Mouse (Mus musculus): ENCODE measurements around the gene Cdk19. TPM values are rescaled to one million over a fixed set of nuclear protein-coding genes. Genes with fewer than 3 reads are reported as not detected.
A peak's percentile ranks its signal among the peaks of the same experiment; 100 is the strongest.

Gene Cdk19
- polyA plus RNA-seq, 1 experiment from 2014 or later, result 15.7 TPM

GRCm38 (mm10) chr10:40489086-40489796, 149.9 kb downstream of the Cdk19 start:
- ATAC-seq (ENCODE audit: low read depth), result no peak
- H3K4me1 ChIP-seq (ENCODE audit: control insufficient read depth, insufficient read depth, low read length), result no peaks in the 10 kb centered on the region
- H3K9me3 ChIP-seq (ENCODE audit: control insufficient read depth, low read length), result no peaks in the 10 kb centered on the region; the same call in 1 of the 2 replicates
- no peak overlapping the region for H3K27ac ChIP-seq (ENCODE audit: low read depth, low read length)
- H3K4me2 ChIP-seq (ENCODE audit: low read depth, low read length), result no peak overlapping the region
- H3K36me3 ChIP-seq (ENCODE audit: control insufficient read depth, insufficient read depth, low read length), result no peaks in the 10 kb centered on the region
- H3K9ac ChIP-seq (replicated peaks; ENCODE audit: low read depth, low read length), result no peak overlapping the region
- no peaks in the 10 kb centered on the region for H3K27me3 ChIP-seq (ENCODE audit: control insufficient read depth, insufficient read depth, low read length)
- 88% methylated on average over 6 of the region's 6 CpGs for WGBS
- no peak overlapping the region for H3K4me3 ChIP-seq (ENCODE audit: low read depth, low read length)

GRCm38 (mm10) chr10:40491131-40491530, 151.8 kb downstream of the Cdk19 start:
- H3K36me3 ChIP-seq (ENCODE audit: control insufficient read depth, insufficient read depth, low read length), result no peaks in the 10 kb centered on the region
- H3K27ac ChIP-seq (ENCODE audit: low read depth, low read length), result no peak overlapping the region
- ATAC-seq (ENCODE audit: low read depth), result no peak
- H3K9me3 ChIP-seq (ENCODE audit: control insufficient read depth, low read length), result no peaks in the 10 kb centered on the region; the same call in 1 of the 2 replicates
- H3K4me2 ChIP-seq (ENCODE audit: low read depth, low read length), result no peak overlapping the region
- H3K4me1 ChIP-seq (ENCODE audit: control insufficient read depth, insufficient read depth, low read length), result no peaks in the 10 kb centered on the region
- H3K9ac ChIP-seq (replicated peaks; ENCODE audit: low read depth, low read length), result no peak overlapping the region
- WGBS, result 94% methylated on average over 7 of the region's 7 CpGs
- H3K27me3 ChIP-seq (ENCODE audit: control insufficient read depth, insufficient read depth, low read length), result no peaks in the 10 kb centered on the region
- no peak overlapping the region for H3K4me3 ChIP-seq (ENCODE audit: low read depth, low read length)

- Histone ChIP-seq H3K27me3 (ENCODE audit: control insufficient read depth, insufficient read depth, low read length) (no peaks in the 10 kb centered on the region), H3K4me2 (ENCODE audit: low read depth, low read length) (no peak overlapping the region), H3K9me3 (ENCODE audit: control insufficient read depth, low read length) (no peaks in the 10 kb centered on the region; the same call in 1 of the 2 replicates), H3K4me3 (ENCODE audit: low read depth, low read length) (no peak overlapping the region), H3K4me1 (ENCODE audit: control insufficient read depth, insufficient read depth, low read length) (no peaks in the 10 kb centered on the region), H3K36me3 (ENCODE audit: control insufficient read depth, insufficient read depth, low read length) (no peaks in the 10 kb centered on the region), H3K27ac (ENCODE audit: low read depth, low read length) (no peak overlapping the region), H3K9ac (replicated peaks; ENCODE audit: low read depth, low read length) (no peak overlapping the region)
- ATAC-seq (ENCODE audit: low read depth), result no peak
- WGBS, result 69% methylated on average over 10 of the region's 10 CpGs
Observed at GRCm38 (mm10) chr10:40491748-40492147, 152.4 kb downstream of the Cdk19 start.

- H3K27me3 ChIP-seq (ENCODE audit: control insufficient read depth, insufficient read depth, low read length), result no peaks in the 10 kb centered on the region
- H3K4me2 ChIP-seq (ENCODE audit: low read depth, low read length), result no peak overlapping the region
- no peak overlapping the region for H3K4me3 ChIP-seq (ENCODE audit: low read depth, low read length)
- no peaks in the 10 kb centered on the region for H3K36me3 ChIP-seq (ENCODE audit: control insufficient read depth, insufficient read depth, low read length)
- WGBS, result 87% methylated on average over 9 of the region's 9 CpGs
- no peak overlapping the region for H3K27ac ChIP-seq (ENCODE audit: low read depth, low read length)
- ATAC-seq (ENCODE audit: low read depth), result no peak
- no peaks in the 10 kb centered on the region for H3K4me1 ChIP-seq (ENCODE audit: control insufficient read depth, insufficient read depth, low read length)
- no peaks in the 10 kb centered on the region; the same call in 1 of the 2 replicates for H3K9me3 ChIP-seq (ENCODE audit: control insufficient read depth, low read length)
- H3K9ac ChIP-seq (replicated peaks; ENCODE audit: low read depth, low read length), result no peak overlapping the region
Observed at GRCm38 (mm10) chr10:40494181-40495162, 155.1 kb downstream of the Cdk19 start.

GRCm38 (mm10) chr10:40497301-40498041, 158.1 kb downstream of the Cdk19 start:
- H3K4me1 ChIP-seq (ENCODE audit: control insufficient read depth, insufficient read depth, low read length), result no peaks in the 10 kb centered on the region
- H3K4me2 ChIP-seq (ENCODE audit: low read depth, low read length), result no peak overlapping the region
- H3K9me3 ChIP-seq (ENCODE audit: control insufficient read depth, low read length), result no peaks in the 10 kb centered on the region
- H3K27me3 ChIP-seq (ENCODE audit: control insufficient read depth, insufficient read depth, low read length), result no peaks in the 10 kb centered on the region
- ATAC-seq (ENCODE audit: low read depth), result no peak
- no peak overlapping the region for H3K9ac ChIP-seq (replicated peaks; ENCODE audit: low read depth, low read length)
- H3K36me3 ChIP-seq (ENCODE audit: control insufficient read depth, insufficient read depth, low read length), result no peaks in the 10 kb centered on the region
- no peak overlapping the region for H3K27ac ChIP-seq (ENCODE audit: low read depth, low read length)
- no peak overlapping the region for H3K4me3 ChIP-seq (ENCODE audit: low read depth, low read length)
- 63% methylated on average over 9 of the region's 9 CpGs for WGBS

- no peak overlapping the region for H3K4me2 ChIP-seq (ENCODE audit: low read depth, low read length)
- H3K4me1 ChIP-seq (ENCODE audit: control insufficient read depth, insufficient read depth, low read length), result no peaks in the 10 kb centered on the region
- H3K27ac ChIP-seq (ENCODE audit: low read depth, low read length), result no peak overlapping the region
- H3K27me3 ChIP-seq (ENCODE audit: control insufficient read depth, insufficient read depth, low read length), result no peaks in the 10 kb centered on the region
- H3K36me3 ChIP-seq (ENCODE audit: control insufficient read depth, insufficient read depth, low read length), result no peaks in the 10 kb centered on the region
- no peak overlapping the region for H3K9ac ChIP-seq (replicated peaks; ENCODE audit: low read depth, low read length)
- no peaks in the 10 kb centered on the region for H3K9me3 ChIP-seq (ENCODE audit: control insufficient read depth, low read length)
- H3K4me3 ChIP-seq (ENCODE audit: low read depth, low read length), result no peak overlapping the region
- no peak for ATAC-seq (ENCODE audit: low read depth)
- 88% methylated on average over 4 of the region's 4 CpGs for WGBS
Observed at GRCm38 (mm10) chr10:40498426-40498825, 159.1 kb downstream of the Cdk19 start.

GRCm38 (mm10) chr10:40499314-40500252, 160.2 kb downstream of the Cdk19 start:
- H3K4me3 ChIP-seq (ENCODE audit: low read depth, low read length), result no peak overlapping the region
- no peaks in the 10 kb centered on the region for H3K4me1 ChIP-seq (ENCODE audit: control insufficient read depth, insufficient read depth, low read length)
- no peak overlapping the region for H3K9ac ChIP-seq (replicated peaks; ENCODE audit: low read depth, low read length)
- peak; percentile 74; the same call in 1 of the 2 replicates for ATAC-seq (ENCODE audit: low read depth)
- no peaks in the 10 kb centered on the region for H3K9me3 ChIP-seq (ENCODE audit: control insufficient read depth, low read length)
- no peaks in the 10 kb centered on the region for H3K27me3 ChIP-seq (ENCODE audit: control insufficient read depth, insufficient read depth, low read length)
- no peaks in the 10 kb centered on the region for H3K36me3 ChIP-seq (ENCODE audit: control insufficient read depth, insufficient read depth, low read length)
- H3K4me2 ChIP-seq (ENCODE audit: low read depth, low read length), result no peak overlapping the region
- H3K27ac ChIP-seq (ENCODE audit: low read depth, low read length), result no peak overlapping the region
- WGBS, result 49% methylated on average over 18 of the region's 18 CpGs

GRCm38 (mm10) chr10:40500723-40501245, 161.4 kb downstream of the Cdk19 start:
- H3K27ac ChIP-seq (ENCODE audit: low read depth, low read length), result no peak overlapping the region
- 97% methylated on average over 7 of the region's 7 CpGs for WGBS
- no peak overlapping the region for H3K4me2 ChIP-seq (ENCODE audit: low read depth, low read length)
- no peak for ATAC-seq (ENCODE audit: low read depth)
- H3K9me3 ChIP-seq (ENCODE audit: control insufficient read depth, low read length), result no peaks in the 10 kb centered on the region
- no peak overlapping the region for H3K4me3 ChIP-seq (ENCODE audit: low read depth, low read length)
- no peaks in the 10 kb centered on the region for H3K4me1 ChIP-seq (ENCODE audit: control insufficient read depth, insufficient read depth, low read length)
- H3K27me3 ChIP-seq (ENCODE audit: control insufficient read depth, insufficient read depth, low read length), result no peaks in the 10 kb centered on the region
- H3K36me3 ChIP-seq (ENCODE audit: control insufficient read depth, insufficient read depth, low read length), result no peaks in the 10 kb centered on the region
- H3K9ac ChIP-seq (replicated peaks; ENCODE audit: low read depth, low read length), result no peak overlapping the region

Measured in neural tube, embryonic 14.5 days (tissue).